In genomic region chr5:121387126-121387525, GRCm38 (mm10) we compare ENCODE assay signal across 11 mouse cellular contexts. TPM values are rescaled to one million over a fixed set of nuclear protein-coding genes. Genes with fewer than 3 reads are reported as not detected.
DNase-seq lines count a peak whose midpoint lies in the region; ATAC-seq and TF ChIP-seq lines count a peak whose summit lies in the region.
"Had no signal": no experiment of that assay in that cellular context is flagged by ENCODE, and none has a peak within 500 bp of the region (broad histone marks: within the 10 kb centered on the region; RNA-seq: fewer than 3 reads in every experiment).

No protein-coding gene starts in this region.

- peak; percentile 57 for DNase-seq in cerebellum, adult 9-11 months
- DNase-seq in cerebellum, adult 2 months = no peak
- DNase-seq in liver, postnatal 0 days = no peak
- DNase-seq in liver = no peak
- peak; percentile 51 for DNase-seq in heart, postnatal 4 days
- no peak for DNase-seq in frontal cortex, postnatal 10 days (ENCODE audit: low spot score in 2 of 2)
- no peak for DNase-seq in hindbrain, embryonic 10.5 days (ENCODE audit: low spot score)
- DNase-seq: liver, embryonic 13.5 days; retina, postnatal 1 day had no signal

- H3K4me2 ChIP-seq in liver, postnatal 0 days (ENCODE audit: low read depth, low read length) = no peak overlapping the region
- H3K4me2 ChIP-seq in stomach, embryonic 15.5 days = no peak overlapping the region

- no peak for TF ChIP-seq CTCF in cerebellum, adult 2 months (IDR thresholded peaks at IDR 0.05; ENCODE audit: borderline replicate concordance, insufficient read depth, low read depth, low read length)
- no peak for TF ChIP-seq CTCF in liver, postnatal 0 days (IDR thresholded peaks at IDR 0.05; ENCODE audit: low read depth)

- H3K27me3 ChIP-seq in cerebellum, adult 2 months (ENCODE audit: control insufficient read depth, insufficient read depth, low read length) = no peaks in the 10 kb centered on the region
- no peaks in the 10 kb centered on the region for H3K27me3 ChIP-seq in liver, postnatal 0 days (ENCODE audit: insufficient read depth, low read length)
- no peaks in the 10 kb centered on the region for H3K27me3 ChIP-seq in stomach, embryonic 15.5 days (replicated peaks)
- peaks cover 15% of the 10 kb centered on the region for H3K27me3 ChIP-seq in hindbrain, embryonic 10.5 days (ENCODE audit: insufficient read depth, poor library complexity, severe bottlenecking)
- H3K27me3 ChIP-seq: liver, embryonic 13.5 days had no signal

- H3K4me1 ChIP-seq in cerebellum, adult 2 months (ENCODE audit: control insufficient read depth, insufficient read depth, low read length) = peaks cover 16% of the 10 kb centered on the region; the same call in 1 of the 2 replicates
- H3K4me1 ChIP-seq in liver, postnatal 0 days (ENCODE audit: insufficient read depth) = peaks cover 13% of the 10 kb centered on the region
- peaks cover 16% of the 10 kb centered on the region; the same call in 1 of the 2 replicates for H3K4me1 ChIP-seq in stomach, embryonic 15.5 days
- H3K4me1 ChIP-seq in hindbrain, embryonic 10.5 days (replicated peaks) = peaks cover 36% of the 10 kb centered on the region

- H3K27ac ChIP-seq in cerebellum, adult 2 months (ENCODE audit: insufficient read depth, low read length) = no peak overlapping the region
- peak overlapping the region; percentile 93; the same call in 1 of the 2 replicates for H3K27ac ChIP-seq in liver, postnatal 0 days (ENCODE audit: low read depth)
- H3K27ac ChIP-seq in stomach, embryonic 15.5 days = peak overlapping the region; percentile 59; the same call in 1 of the 2 replicates
- H3K27ac ChIP-seq in hindbrain, embryonic 10.5 days = no peak overlapping the region

- no peak for TF ChIP-seq POLR2A in cerebellum, adult 2 months (IDR thresholded peaks at IDR 0.05; ENCODE audit: borderline replicate concordance, insufficient read depth, low read length)

- no peak for ATAC-seq in liver, postnatal 0 days
- ATAC-seq in stomach, embryonic 15.5 days (ENCODE audit: insufficient read depth, low FRiP score, low read depth) = no peak
- ATAC-seq: inflammation-experienced regulatory T-cells, adult 6 months had no signal

- 63% methylated on average over 4 of the region's 4 CpGs for WGBS in cerebellum, adult 2 months
- WGBS in liver, postnatal 0 days (ENCODE audit: insufficient replicate concordance) = 74% methylated on average over 4 of the region's 4 CpGs
- 36% methylated on average over 4 of the region's 4 CpGs for WGBS in stomach, embryonic 15.5 days
- 61% methylated on average over 4 of the region's 4 CpGs for WGBS in hindbrain, embryonic 10.5 days

- TF ChIP-seq EP300 in liver, postnatal 0 days (IDR thresholded peaks at IDR 0.05; ENCODE audit: low read depth) = no peak

- H3K4me3 ChIP-seq in cerebellum, adult 2 months (replicated peaks; ENCODE audit: insufficient read depth, low read depth, low read length) = no peak overlapping the region
- no peak overlapping the region for H3K4me3 ChIP-seq in liver, postnatal 0 days (ENCODE audit: low read depth, low read length)
- H3K4me3 ChIP-seq in stomach, embryonic 15.5 days (replicated peaks) = no peak overlapping the region
- H3K4me3 ChIP-seq in hindbrain, embryonic 10.5 days = no peak overlapping the region
- H3K4me3 ChIP-seq: liver, embryonic 13.5 days had no signal

- H3K36me3 ChIP-seq in liver, postnatal 0 days (replicated peaks; ENCODE audit: insufficient read depth, low read length) = peaks cover 9% of the 10 kb centered on the region
- 0 out of 2 replicates have a peak, but pooled peaks cover 3% of the 10 kb centered on the region for H3K36me3 ChIP-seq in stomach, embryonic 15.5 days
- peaks cover 12% of the 10 kb centered on the region for H3K36me3 ChIP-seq in hindbrain, embryonic 10.5 days
- H3K36me3 ChIP-seq: liver, embryonic 13.5 days had no signal

- H3K9me3 ChIP-seq in liver, postnatal 0 days (ENCODE audit: low read length) = no peaks in the 10 kb centered on the region
- no peaks in the 10 kb centered on the region for H3K9me3 ChIP-seq in stomach, embryonic 15.5 days
- no peaks in the 10 kb centered on the region for H3K9me3 ChIP-seq in hindbrain, embryonic 10.5 days
- H3K9me3 ChIP-seq: liver, embryonic 13.5 days had no signal

- H3K9ac ChIP-seq in liver, postnatal 0 days (replicated peaks) = no peak overlapping the region
- H3K9ac ChIP-seq in stomach, embryonic 15.5 days = no peak overlapping the region

RNA-seq across cellular contexts. Expression of gene Trafd1, which starts 1.7 kb away (rescaled TPM):
- 109 and 120 TPM in 2 replicates for polyA plus RNA-seq in cerebellum, adult 2 months (2012; rRNA removed)
- polyA plus RNA-seq in liver, postnatal 0 days (2015; fragmentation: Nextera tagmentation; extraction: Ambion mirVana) = 28.6 and 30.6 TPM in 2 replicates
- total RNA-seq in heart, postnatal 4 days (2021) = 10 to 100 TPM; 55.0 to 66.2 TPM
- 67.8 and 70.6 TPM in 2 replicates for polyA plus RNA-seq in stomach, embryonic 15.5 days (2015; fragmentation: Nextera tagmentation; extraction: Ambion mirVana)
- 70.8 and 96.2 TPM in 2 replicates for polyA plus RNA-seq in hindbrain, embryonic 10.5 days (2016; fragmentation: Nextera tagmentation; extraction: Ambion mirVana)

RNA-seq across cellular contexts. Expression of gene Naa25, which starts 10.6 kb away (rescaled TPM):
- 19.6 and 21.2 TPM in 2 replicates for polyA plus RNA-seq in cerebellum, adult 2 months (2012; rRNA removed)
- polyA plus RNA-seq in liver, postnatal 0 days (2015; fragmentation: Nextera tagmentation; extraction: Ambion mirVana) = 12.5 and 12.9 TPM in 2 replicates
- 10 to 100 TPM; 21.6 TPM for total RNA-seq in heart, postnatal 4 days (2021)
- polyA plus RNA-seq in stomach, embryonic 15.5 days (2015; fragmentation: Nextera tagmentation; extraction: Ambion mirVana) = 40.2 and 41.8 TPM in 2 replicates
- 44.1 and 54.2 TPM in 2 replicates for polyA plus RNA-seq in hindbrain, embryonic 10.5 days (2016; fragmentation: Nextera tagmentation; extraction: Ambion mirVana)

Comparison
In these comparisons a context has a peak if more than half of its experiments do, and no peak if none do; other contexts are left out.
1. DNase-seq: peak in cerebellum, adult 9-11 months (single experiment) and heart, postnatal 4 days (single experiment); none in cerebellum, adult 2 months (0 of 2), liver, postnatal 0 days (single experiment), liver (single experiment), frontal cortex, postnatal 10 days (0 of 2) and hindbrain, embryonic 10.5 days (single experiment).
2. H3K27ac ChIP-seq: peak in liver, postnatal 0 days (single experiment) and stomach, embryonic 15.5 days (single experiment); none in cerebellum, adult 2 months (single experiment) and hindbrain, embryonic 10.5 days (single experiment).